ENCODE assay signal across 16 mouse cellular contexts in genomic region chr6:47333016-47333415, GRCm38 (mm10).
A peak's percentile ranks its signal among the peaks of the same experiment; 100 is the strongest.
DNase-seq lines count a peak whose midpoint lies in the region; ATAC-seq and TF ChIP-seq lines count a peak whose summit lies in the region.
"Had no signal": no experiment of that assay in that cellular context is flagged by ENCODE, and none has a peak within 500 bp of the region (broad histone marks: within the 10 kb centered on the region; RNA-seq: fewer than 3 reads in every experiment).

No protein-coding gene starts in this region.

- peak overlapping the region; percentile 36 for H3K4me2 ChIP-seq in heart, embryonic 11.5 days
- no peak overlapping the region for H3K4me2 ChIP-seq in lung, embryonic 14.5 days
- H3K4me2 ChIP-seq in stomach, embryonic 14.5 days (replicated peaks; ENCODE audit: low read depth, low read length), result no peak overlapping the region
- H3K4me2 ChIP-seq in neural tube, embryonic 15.5 days, result no peak overlapping the region
- H3K4me2 ChIP-seq: embryonic facial prominence, embryonic 15.5 days; liver, embryonic 12.5 days; midbrain, embryonic 11.5 days had no signal

- H3K9ac ChIP-seq in heart, embryonic 11.5 days (ENCODE audit: low read depth, low read length), result 0 out of 2 replicates have a peak overlapping the region, but pooled peaks have one; percentile 28
- no peak overlapping the region for H3K9ac ChIP-seq in lung, embryonic 14.5 days
- H3K9ac ChIP-seq in stomach, embryonic 14.5 days (replicated peaks; ENCODE audit: low read depth, low read length), result no peak overlapping the region
- H3K9ac ChIP-seq in neural tube, embryonic 15.5 days (replicated peaks), result no peak overlapping the region
- H3K9ac ChIP-seq: embryonic facial prominence, embryonic 15.5 days; liver, embryonic 12.5 days had no signal

- no peaks in the 10 kb centered on the region for H3K36me3 ChIP-seq in heart, embryonic 11.5 days (ENCODE audit: control insufficient read depth, insufficient read depth, low read length)
- no peaks in the 10 kb centered on the region for H3K36me3 ChIP-seq in lung, embryonic 14.5 days (ENCODE audit: insufficient read depth)
- no peaks in the 10 kb centered on the region for H3K36me3 ChIP-seq in stomach, embryonic 14.5 days (ENCODE audit: control insufficient read depth, insufficient read depth, low read length)
- H3K36me3 ChIP-seq in neural tube, embryonic 15.5 days, result no peaks in the 10 kb centered on the region
- H3K36me3 ChIP-seq: embryonic facial prominence, embryonic 15.5 days; liver, embryonic 12.5 days had no signal

- ATAC-seq in heart, embryonic 11.5 days (replicated peaks; ENCODE audit: insufficient number of reproducible peaks, low FRiP score, low TSS enrichment), result 0 out of 2 replicates have a peak, but pooled peaks have one; percentile 46
- peak; percentile 54; the same call in 1 of the 2 replicates for ATAC-seq in lung, embryonic 14.5 days (ENCODE audit: insufficient read depth)
- ATAC-seq in stomach, embryonic 14.5 days (ENCODE audit: insufficient number of reproducible peaks, insufficient read depth, low FRiP score, low read depth), result peak; percentile 78
- ATAC-seq in neural tube, embryonic 15.5 days (ENCODE audit: low FRiP score), result no peak
- ATAC-seq: liver, embryonic 12.5 days had no signal

- peak; percentile 43 to 66 for DNase-seq in adrenal gland, adult (ENCODE audit: inconsistent age in 2 of 2, low spot score in 1 of 2)
- no peak for DNase-seq in adrenal gland, adult 8-10 months
- DNase-seq in heart, postnatal 14 days, result no peak
- DNase-seq in lung, embryonic 14.5 days, result peak; percentile 30
- DNase-seq in lung, postnatal 25 days (ENCODE audit: low spot score), result no peak
- DNase-seq: gastrocnemius, postnatal 10 days; kidney, adult 11 months; spleen, adult 18-20 months; thymus, postnatal 36 days had no signal

- no peaks in the 10 kb centered on the region for H3K9me3 ChIP-seq in heart, embryonic 11.5 days (replicated peaks; ENCODE audit: control insufficient read depth, low read length)
- no peaks in the 10 kb centered on the region for H3K9me3 ChIP-seq in lung, embryonic 14.5 days (ENCODE audit: low read depth, low read length)
- no peaks in the 10 kb centered on the region for H3K9me3 ChIP-seq in stomach, embryonic 14.5 days (ENCODE audit: control insufficient read depth, low read depth, low read length)
- no peaks in the 10 kb centered on the region for H3K9me3 ChIP-seq in neural tube, embryonic 15.5 days (replicated peaks)
- H3K9me3 ChIP-seq: embryonic facial prominence, embryonic 15.5 days; liver, embryonic 12.5 days had no signal

- no peaks in the 10 kb centered on the region for H3K27me3 ChIP-seq in heart, embryonic 11.5 days (ENCODE audit: control insufficient read depth, insufficient read depth, low read length)
- no peaks in the 10 kb centered on the region for H3K27me3 ChIP-seq in lung, embryonic 14.5 days (ENCODE audit: insufficient read depth, low read length)
- no peaks in the 10 kb centered on the region for H3K27me3 ChIP-seq in stomach, embryonic 14.5 days (ENCODE audit: control insufficient read depth, insufficient read depth, low read length)
- H3K27me3 ChIP-seq in neural tube, embryonic 15.5 days (replicated peaks), result no peaks in the 10 kb centered on the region
- H3K27me3 ChIP-seq: embryonic facial prominence, embryonic 15.5 days; liver, embryonic 12.5 days had no signal

- H3K4me3 ChIP-seq in heart, embryonic 11.5 days (ENCODE audit: low read depth, low read length), result no peak overlapping the region
- H3K4me3 ChIP-seq in lung, embryonic 14.5 days (ENCODE audit: low read depth, low read length), result no peak overlapping the region
- no peak overlapping the region for H3K4me3 ChIP-seq in stomach, embryonic 14.5 days (ENCODE audit: low read depth, low read length)
- no peak overlapping the region for H3K4me3 ChIP-seq in neural tube, embryonic 15.5 days (replicated peaks)
- H3K4me3 ChIP-seq: embryonic facial prominence, embryonic 15.5 days; left cerebral cortex, adult 2 months; liver, embryonic 12.5 days had no signal

- peak overlapping the region; percentile 10; the same call in 1 of the 2 replicates for H3K27ac ChIP-seq in heart, embryonic 11.5 days (ENCODE audit: low read depth, low read length)
- no peak overlapping the region for H3K27ac ChIP-seq in lung, embryonic 14.5 days (ENCODE audit: low read depth)
- H3K27ac ChIP-seq in stomach, embryonic 14.5 days (ENCODE audit: low read length), result no peak overlapping the region
- no peak overlapping the region for H3K27ac ChIP-seq in neural tube, embryonic 15.5 days (replicated peaks)
- H3K27ac ChIP-seq: embryonic facial prominence, embryonic 15.5 days; left cerebral cortex, adult 2 months; liver, embryonic 12.5 days had no signal

- TF ChIP-seq CTCF in lung, embryonic 14.5 days (IDR thresholded peaks at IDR 0.05; ENCODE audit: low read depth), result no peak

- intact Hi-C loops in heart, postnatal 14 days (cut with DNase I), result no loop called here

- 19% methylated on average over 4 of the region's 4 CpGs for WGBS in heart, embryonic 11.5 days (ENCODE audit: insufficient replicate concordance)
- 30% methylated on average over 4 of the region's 4 CpGs for WGBS in lung, embryonic 14.5 days
- WGBS in stomach, embryonic 14.5 days, result 46% methylated on average over 4 of the region's 4 CpGs
- 62% methylated on average over 4 of the region's 4 CpGs for WGBS in neural tube, embryonic 15.5 days

- peaks cover 11% of the 10 kb centered on the region for H3K4me1 ChIP-seq in heart, embryonic 11.5 days (ENCODE audit: control insufficient read depth, insufficient read depth, low read length)
- H3K4me1 ChIP-seq in lung, embryonic 14.5 days (ENCODE audit: insufficient read depth), result no peaks in the 10 kb centered on the region
- H3K4me1 ChIP-seq in stomach, embryonic 14.5 days (ENCODE audit: control insufficient read depth, insufficient read depth, low read length), result no peaks in the 10 kb centered on the region
- H3K4me1 ChIP-seq in neural tube, embryonic 15.5 days, result no peaks in the 10 kb centered on the region
- H3K4me1 ChIP-seq: embryonic facial prominence, embryonic 15.5 days had no signal

Comparison
In these comparisons a context has a peak if more than half of its experiments do, and no peak if none do; other contexts are left out.
1. DNase-seq: peak in adrenal gland, adult (2 of 2) and lung, embryonic 14.5 days (single experiment); none in adrenal gland, adult 8-10 months (single experiment), heart, postnatal 14 days (0 of 2) and lung, postnatal 25 days (single experiment).